Mouse (Mus musculus) inflammation-experienced regulatory T-cells (primary cell): Measurements from ENCODE around the gene Ddx25. TPM values are rescaled to one million over a fixed set of nuclear protein-coding genes. Genes with fewer than 3 reads are reported as not detected.

Experiments
- polyA plus RNA-seq, 2 experiments: library from polyadenylated mRNA; unstranded; fragments of 100-300 nt; shearing (Covaris generic); gene quantifications; one replicate each; pipeline ENCODE4 v1.2.1; 2017

The Ddx25 gene
- polyA plus RNA-seq = under 1 TPM; 0.05 to 0.12 TPM

DNA sequence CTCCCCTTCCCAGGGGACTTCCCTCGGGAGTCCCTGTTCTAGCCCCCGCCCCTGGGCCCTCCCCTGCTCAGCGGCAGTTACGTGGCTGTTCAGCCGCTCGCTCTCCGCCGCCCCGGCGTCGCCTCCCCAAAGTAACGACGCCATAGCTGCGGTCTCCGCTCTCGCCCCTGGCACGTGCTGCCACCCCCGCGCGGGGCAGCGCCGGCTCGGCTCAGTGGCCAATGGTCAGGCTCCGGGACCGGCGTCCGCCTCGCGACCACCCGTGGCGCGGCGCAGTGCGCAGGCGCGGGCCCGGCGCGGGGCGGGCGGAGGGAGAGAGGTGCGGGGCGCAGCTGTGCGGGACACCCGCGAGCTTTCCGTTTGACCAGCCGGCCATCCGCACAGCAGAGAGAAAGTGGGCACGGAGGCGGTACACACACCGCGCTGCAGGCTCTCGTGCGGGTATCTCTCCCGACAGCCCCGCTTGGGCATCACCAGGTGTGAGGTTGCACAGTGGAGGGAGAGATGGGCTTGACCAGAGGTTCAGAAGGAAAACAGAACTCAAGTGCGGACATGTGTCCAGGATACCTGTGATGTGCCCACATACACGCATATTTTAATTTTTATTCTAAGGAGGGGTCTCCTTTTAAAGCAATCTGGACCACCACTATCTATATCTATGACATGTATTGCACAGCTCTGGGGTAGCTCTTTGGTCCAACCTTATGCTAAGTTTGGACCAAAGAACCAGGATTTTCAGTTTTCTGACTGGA is at the start of gene Ddx25, which contains the start of gene Pus3:
Gene Ddx25, minus strand, starts transcription at position 272 of the 752 bp plus-strand sequence.
Gene Pus3, plus strand, starts transcription at position 339 of the 752 bp plus-strand sequence.

GRCm38 (mm10) chr9:35569571-35570534 is 11.5 kb upstream of the Ddx25 start, which contains the start of the genes Pate2 and Hyls1:
Gene Pate2 (plus strand): TSS chr9:35570284.
Gene Hyls1 (minus strand): TSS chr9:35570398.

DNA sequence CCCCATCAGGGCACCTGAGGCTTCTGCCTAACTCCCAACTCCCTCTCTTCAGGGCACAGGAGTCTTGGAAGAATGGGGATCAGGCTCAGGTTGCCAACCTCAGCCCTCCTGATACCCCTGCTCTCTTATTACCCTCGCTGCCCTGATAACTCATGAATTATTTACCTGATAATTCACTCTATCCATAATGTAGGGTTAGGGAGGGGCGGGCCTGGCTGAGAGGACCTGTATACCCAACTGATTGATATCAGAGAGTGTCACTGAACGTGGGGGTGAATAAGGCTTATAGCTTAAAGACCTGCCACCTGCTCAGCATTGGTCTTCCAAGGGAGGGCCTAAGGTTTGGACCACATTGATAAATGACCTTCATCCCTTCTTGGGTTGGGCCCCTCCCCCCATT is 40.2 kb downstream of the Ddx25 start, which contains the start of gene Gm1113:
Gene Gm1113, minus strand, starts transcription at position 101 of the 400 bp plus-strand sequence.

Other genes with a start within 250 kb of the Ddx25 start
- gene Cdon, start 137.4 kb downstream of the Ddx25 start, polyA plus RNA-seq = 1 to 10 TPM; 4.0 to 8.0 TPM
- not detected for gene Gm1113, start 40.3 kb downstream of the Ddx25 start, polyA plus RNA-seq
- gene Pus3, start 67 bp upstream of the Ddx25 start, polyA plus RNA-seq = 10 to 100 TPM; 30.7 to 48.0 TPM
- gene Pate2, start 11.8 kb upstream of the Ddx25 start, polyA plus RNA-seq = under 1 TPM in 1 of 2 experiments, not detected in 1; 0.84 TPM
- gene Hyls1, start 11.9 kb upstream of the Ddx25 start, polyA plus RNA-seq = 1 to 10 TPM; 6.0 to 7.5 TPM
- under 1 TPM in 1 of 2 experiments, not detected in 1; 0.14 TPM for gene Pate4, start 53.4 kb upstream of the Ddx25 start, polyA plus RNA-seq
- under 1 TPM in 1 of 2 experiments, not detected in 1; 0.56 TPM for gene Pate3, start 89.7 kb upstream of the Ddx25 start, polyA plus RNA-seq
- gene Pate1, start 128.9 kb upstream of the Ddx25 start, polyA plus RNA-seq = 1 to 10 TPM in 1 of 2 experiments, under 1 TPM in 1; 0.10 to 2.0 TPM
- gene Gm17677, start 182.5 kb upstream of the Ddx25 start, polyA plus RNA-seq = not detected
- not detected for gene Gm17727, start 219.6 kb upstream of the Ddx25 start, polyA plus RNA-seq
- gene Gm27235, start 231.6 kb upstream of the Ddx25 start, polyA plus RNA-seq = not detected
- gene D730048I06Rik, start 231.6 kb upstream of the Ddx25 start, polyA plus RNA-seq = not detected